Mouse (Mus musculus) lung, postnatal 36 days (tissue): ENCODE data around the gene Elmod3.

Source experiments
- DNase-seq: peaks from one replicate; pipeline ENCODE4 v3.0.0; 2022; ENCODE audit warnings: mixed read lengths

Elmod3 gene

GRCm38 (mm10) chr6:72610261-72610660, 12.0 kb upstream of the Elmod3 start:
- DNase-seq = no peak

GRCm38 (mm10) chr6:72608662-72609184, 10.5 kb upstream of the Elmod3 start:
- DNase-seq = no peak

DNA sequence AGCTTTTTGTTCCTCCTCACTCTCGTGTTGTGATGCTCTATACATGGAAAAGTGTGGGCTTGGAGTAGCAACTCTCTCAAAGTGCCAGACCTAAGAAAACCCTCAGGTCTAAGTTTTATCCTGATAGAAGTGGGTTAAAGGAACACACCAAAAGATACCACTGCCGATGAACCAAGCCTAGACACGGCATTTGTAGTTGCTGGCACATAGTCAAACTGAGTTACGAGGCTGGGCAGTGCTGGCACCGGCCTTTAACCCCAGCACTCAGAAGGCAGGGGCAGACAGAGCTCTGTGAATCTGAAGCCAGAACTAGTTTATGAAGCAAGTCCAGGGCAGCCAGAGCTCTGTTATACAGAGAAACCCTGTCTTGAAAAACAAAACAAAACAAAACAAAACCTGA, 9.5 kb upstream of the Elmod3 start:
- no peak for DNase-seq

DNA sequence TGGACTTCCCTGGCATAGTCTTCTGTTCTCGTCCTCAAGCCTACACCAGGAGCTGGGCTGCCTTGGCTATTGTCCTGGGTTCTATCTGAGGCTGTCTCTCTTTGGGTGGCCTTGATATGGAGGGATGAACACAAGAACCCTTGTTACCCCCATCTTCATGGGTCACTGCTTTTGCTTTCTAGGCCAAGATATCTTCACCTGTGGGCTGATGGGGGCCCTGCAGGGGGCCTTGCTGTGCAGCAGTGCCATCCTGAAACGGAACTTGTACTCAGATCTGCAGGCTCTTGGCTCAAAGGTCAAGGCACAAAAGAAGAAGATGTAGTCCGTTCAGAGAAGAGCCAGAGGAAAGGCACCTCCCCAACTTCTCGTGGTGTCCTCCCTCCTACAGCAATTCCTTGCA, 8.8 kb upstream of the Elmod3 start:
- no peak for DNase-seq

GRCm38 (mm10) chr6:72604066-72604465, 5.9 kb upstream of the Elmod3 start:
- DNase-seq = no peak

DNA sequence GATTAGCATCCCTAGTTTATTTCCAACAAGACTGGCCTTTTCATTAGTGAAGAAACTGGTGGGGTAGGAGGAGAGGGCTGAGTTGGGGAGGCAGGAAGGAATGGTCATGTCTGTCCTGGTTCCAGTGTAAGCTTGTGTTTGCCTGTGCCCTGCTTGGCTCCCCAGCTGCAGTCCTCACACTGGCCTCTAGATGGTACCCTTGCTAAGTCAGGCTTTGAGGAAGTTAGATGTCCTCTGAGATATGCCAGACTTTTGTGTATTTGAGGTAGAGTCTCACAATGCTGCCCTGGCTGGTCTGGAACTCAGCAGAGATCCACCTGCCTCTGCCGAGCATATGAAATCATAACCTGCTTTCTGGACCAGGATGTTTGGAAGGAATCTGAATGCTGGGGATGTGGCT, 3.5 kb upstream of the Elmod3 start:
- DNase-seq = peak; percentile 95

GRCm38 (mm10) chr6:72600771-72601170, 2.6 kb upstream of the Elmod3 start:
- DNase-seq = no peak

GRCm38 (mm10) chr6:72600216-72600615, 2.0 kb upstream of the Elmod3 start:
- DNase-seq = no peak

- peak; percentile 28 for DNase-seq
These were observed 761 bp upstream of the Elmod3 start for GRCm38 (mm10) chr6:72598791-72599557.

GRCm38 (mm10) chr6:72597083-72597874, 934 bp downstream of the Elmod3 start:
- DNase-seq = peak; percentile 61

GRCm38 (mm10) chr6:72593914-72594313, 4.3 kb downstream of the Elmod3 start:
- no peak for DNase-seq

GRCm38 (mm10) chr6:72593011-72593803, 5.0 kb downstream of the Elmod3 start:
- no peak for DNase-seq

DNA sequence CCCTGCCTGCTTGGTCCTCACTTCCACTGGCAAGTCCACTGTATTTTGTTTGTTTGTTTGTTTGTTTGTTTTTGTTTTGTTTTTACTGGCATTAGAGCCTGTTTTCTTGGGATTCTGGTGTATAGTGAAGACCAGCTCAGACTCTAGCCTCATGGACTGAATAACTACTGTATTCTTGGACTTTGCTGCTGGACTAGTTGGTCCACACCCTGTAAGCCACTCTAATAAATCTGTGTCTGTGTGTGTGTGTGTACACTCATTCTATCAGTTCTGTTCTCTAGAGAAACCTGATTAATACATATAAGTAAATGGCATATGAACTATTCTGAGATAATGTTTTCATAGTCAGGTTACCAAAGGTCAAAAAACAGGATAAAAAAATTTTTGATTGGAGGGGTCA, 8.1 kb downstream of the Elmod3 start:
- DNase-seq = no peak

DNA sequence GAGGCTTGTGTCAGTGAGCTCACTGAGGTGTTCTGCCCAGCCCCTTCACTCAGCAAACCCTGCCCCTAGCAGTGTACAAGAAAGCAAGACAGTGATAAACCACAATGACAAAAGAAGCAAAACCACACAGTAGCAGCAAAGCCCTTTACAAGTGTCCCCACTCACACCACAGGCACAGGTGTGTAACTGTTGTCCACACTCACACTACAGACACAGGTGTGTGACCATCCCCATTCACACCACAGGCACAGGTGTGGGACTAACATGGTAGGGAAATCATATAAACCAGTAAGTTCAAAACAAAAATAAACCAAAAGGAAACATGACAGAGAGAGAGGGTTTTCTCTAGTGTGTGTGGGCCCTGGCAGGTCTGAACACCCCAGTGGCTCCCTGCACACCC, 9.9 kb downstream of the Elmod3 start:
- no peak for DNase-seq

GRCm38 (mm10) chr6:72586701-72587100, 11.5 kb downstream of the Elmod3 start:
- no peak for DNase-seq

DNA sequence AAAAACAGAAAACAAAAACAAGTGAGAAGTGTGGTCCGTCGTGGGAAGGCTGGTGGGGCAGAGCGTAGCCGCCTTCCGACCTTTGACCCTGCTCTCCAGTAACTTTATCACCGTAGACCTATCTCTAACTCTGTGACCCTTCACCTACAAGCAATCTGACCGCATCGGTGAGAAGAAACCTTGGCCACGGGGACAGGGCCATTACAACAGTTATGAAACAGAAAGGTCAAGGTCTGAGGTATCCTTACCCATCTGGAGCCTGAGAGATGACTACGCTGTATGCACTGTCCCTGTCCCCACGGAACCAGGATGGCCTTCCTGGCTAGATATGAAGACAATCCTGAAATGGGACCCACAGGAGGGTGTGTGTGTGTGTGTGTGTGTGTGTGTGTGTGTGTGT, 14.1 kb downstream of the Elmod3 start:
- no peak for DNase-seq

DNA sequence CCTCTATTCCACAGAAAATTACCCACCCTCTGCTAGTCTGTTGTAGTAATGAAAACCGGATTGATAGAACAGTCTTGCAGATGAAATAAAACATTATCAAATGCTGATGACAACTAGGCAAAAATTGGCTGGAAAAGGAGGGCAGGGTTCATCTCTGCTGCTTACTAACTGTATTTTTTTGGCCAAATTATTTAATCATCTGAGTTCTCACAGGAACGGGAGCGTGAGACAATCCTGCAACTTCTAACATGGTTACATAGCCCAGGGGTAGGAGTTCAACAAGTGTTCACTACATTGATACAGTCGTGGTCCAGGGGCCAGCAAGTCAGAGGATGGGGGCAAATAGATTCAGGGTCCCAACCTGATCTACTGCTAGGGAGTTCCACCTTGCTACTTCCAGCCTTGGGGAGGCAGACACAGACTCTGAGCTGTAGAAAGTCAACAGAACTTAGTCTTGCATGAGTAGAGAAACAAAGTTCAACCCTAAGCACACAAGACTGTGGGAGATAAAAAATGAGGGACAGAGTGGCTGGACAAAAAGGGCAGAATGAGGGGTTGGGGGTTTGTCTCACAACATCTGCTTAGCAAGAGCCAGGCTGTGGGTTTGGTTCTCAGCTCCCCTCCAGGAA, 14.9 kb downstream of the Elmod3 start:
- DNase-seq = no peak

- peak; percentile 50 for DNase-seq
These were observed 16.4 kb downstream of the Elmod3 start for GRCm38 (mm10) chr6:72581625-72582382.

DNA sequence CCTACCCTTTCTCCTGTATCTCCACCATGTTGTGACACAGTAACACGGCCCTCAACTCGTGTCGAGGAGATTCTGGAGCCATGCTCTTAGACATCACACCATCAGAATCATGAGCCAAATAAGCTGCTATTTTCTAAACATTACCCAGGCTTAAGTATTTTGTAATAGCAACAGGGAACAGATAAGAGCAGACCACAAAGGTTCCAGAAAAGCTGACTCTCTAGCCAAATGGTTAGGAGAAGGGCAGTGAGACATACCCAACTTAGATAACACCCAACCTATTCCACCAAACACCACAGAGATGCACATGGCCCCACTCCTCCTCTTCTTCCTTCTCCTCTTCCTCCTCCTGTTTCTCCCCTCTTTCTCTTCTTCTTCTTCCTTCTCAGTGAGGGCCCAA, 22.2 kb downstream of the Elmod3 start:
- DNase-seq = no peak

DNA sequence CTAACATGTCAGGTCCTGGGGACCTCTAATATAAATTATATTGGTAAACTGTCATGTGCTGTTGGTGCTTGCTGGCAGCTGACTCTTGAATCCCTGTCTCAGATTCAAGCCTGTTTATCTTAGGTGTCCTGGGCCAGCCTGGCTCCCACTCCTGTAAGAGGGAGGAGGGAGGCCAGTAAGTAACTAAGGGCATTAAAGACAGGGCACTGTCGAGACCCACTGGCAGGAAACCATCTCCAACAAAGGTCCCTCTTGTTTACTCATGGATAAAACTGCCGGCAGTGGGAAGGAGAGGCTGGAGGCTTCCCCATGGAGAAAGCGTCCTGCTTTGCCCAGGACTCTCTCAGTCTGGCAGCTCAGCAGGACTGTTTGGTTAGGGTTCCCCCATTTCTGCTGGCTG, 26.4 kb downstream of the Elmod3 start:
- no peak for DNase-seq

GRCm38 (mm10) chr6:72570644-72571397, 27.4 kb downstream of the Elmod3 start:
- no peak for DNase-seq
